Mouse (Mus musculus) bone marrow macrophage, adult 2 months (primary cell): Measurements from ENCODE around the gene Avpr2. TPM values are rescaled to one million over a fixed set of nuclear protein-coding genes. Genes with fewer than 3 reads are reported as not detected.

Experiments used
- H3K27ac ChIP-seq: 2 replicates; pipeline ENCODE4 v1.5.1; 2012; ENCODE audit warnings: low read depth, low read length; ENCODE audit not compliant: insufficient read depth
- H3K4me1 ChIP-seq: 2 replicates; pipeline ENCODE4 v1.6.1; 2012; ENCODE audit warnings: low read length; ENCODE audit not compliant: control insufficient read depth, insufficient read depth
- H3K4me3 ChIP-seq: 2 replicates; pipeline ENCODE4 v1.5.1; 2012; ENCODE audit warnings: mild to moderate bottlenecking, low read length, moderate library complexity; ENCODE audit not compliant: insufficient read depth
- CTCF ChIP-seq: IDR thresholded peaks from 2 replicates; pipeline ENCODE4 v1.5.1; 2012; ENCODE audit warnings: low read depth, mild to moderate bottlenecking, low read length, moderate library complexity
- POLR2A ChIP-seq: IDR thresholded peaks from 2 replicates; pipeline ENCODE4 v1.6.1; 2012; ENCODE audit warnings: mild to moderate bottlenecking, low read depth, low read length, borderline replicate concordance
- polyA plus RNA-seq: library from polyadenylated mRNA; stranded (reverse); fragments of >200 nt; gene quantifications from 2 replicates; pipeline ENCODE4 v1.2.4, GENCODE M21; 2012; ENCODE audit not compliant: missing spikeins, insufficient read depth, insufficient read length

Avpr2 gene
- polyA plus RNA-seq, 1 experiment: not detected

GRCm38 (mm10) chrX:73941860-73942259 lies 50.0 kb downstream of the Avpr2 start:
- TF ChIP-seq POLR2A: no peak
- TF ChIP-seq CTCF: no peak
- Histone ChIP-seq H3K4me1 (peaks cover 8% of the 10 kb centered on the region), H3K4me3 (no peak overlapping the region), H3K27ac (no peak overlapping the region)

DNA sequence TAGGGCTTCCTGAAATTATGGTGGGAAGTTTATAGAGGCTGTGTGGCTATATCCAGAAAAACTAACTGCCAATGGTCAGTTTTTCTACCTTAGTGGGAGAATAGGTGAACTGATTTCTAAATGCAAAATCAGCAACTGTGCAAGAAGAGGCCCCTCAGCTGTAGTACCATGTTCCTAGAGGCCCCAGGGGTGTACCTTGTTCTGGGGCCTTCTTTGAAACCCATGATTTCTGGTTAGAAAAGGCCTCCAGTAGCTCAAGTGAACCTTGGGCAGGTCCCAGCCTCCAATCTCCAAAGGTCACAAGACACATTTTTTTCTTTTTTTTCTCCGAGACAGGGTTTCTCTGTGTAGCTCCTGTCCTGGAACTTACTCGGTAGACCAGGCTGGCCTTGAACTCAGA lies 50.4 kb downstream of the Avpr2 start:
- TF ChIP-seq CTCF: no peak
- no peak for TF ChIP-seq POLR2A
- H3K4me3 ChIP-seq: no peak overlapping the region
- peaks cover 8% of the 10 kb centered on the region for H3K4me1 ChIP-seq
- H3K27ac ChIP-seq: no peak overlapping the region

Other genes with a start within 250 kb of the Avpr2 start
- gene Pnck, start 232.0 kb upstream of the Avpr2 start, polyA plus RNA-seq: not detected in 2 replicates
- gene Slc6a8, start 219.0 kb upstream of the Avpr2 start, polyA plus RNA-seq: 39.8 and 41.2 TPM in 2 replicates
- gene Bcap31, start 175.9 kb upstream of the Avpr2 start, polyA plus RNA-seq: 211 and 212 TPM in 2 replicates
- gene Abcd1, start 175.5 kb upstream of the Avpr2 start, polyA plus RNA-seq: 79.6 and 89.1 TPM in 2 replicates
- 4.3 and 4.7 TPM in 2 replicates for gene Plxnb3, start 135.0 kb upstream of the Avpr2 start, polyA plus RNA-seq
- gene Srpk3, start 117.7 kb upstream of the Avpr2 start, polyA plus RNA-seq: 1.2 and 1.5 TPM in 2 replicates
- gene Idh3g, start 105.2 kb upstream of the Avpr2 start, polyA plus RNA-seq: 123 and 136 TPM in 2 replicates
- gene Ssr4, start 105.1 kb upstream of the Avpr2 start, polyA plus RNA-seq: 213 and 220 TPM in 2 replicates
- not detected in 2 replicates for gene Pdzd4, start 67.1 kb upstream of the Avpr2 start, polyA plus RNA-seq
- 32.0 and 36.6 TPM in 2 replicates for gene L1cam, start 4.0 kb downstream of the Avpr2 start, polyA plus RNA-seq
- 102 and 106 TPM in 2 replicates for gene Arhgap4, start 29.8 kb downstream of the Avpr2 start, polyA plus RNA-seq
- 29.6 and 34.5 TPM in 2 replicates for gene Naa10, start 29.8 kb downstream of the Avpr2 start, polyA plus RNA-seq
- 162 and 175 TPM in 2 replicates for gene Renbp, start 38.7 kb downstream of the Avpr2 start, polyA plus RNA-seq
- gene Hcfc1, start 74.3 kb downstream of the Avpr2 start, polyA plus RNA-seq: 37.1 and 39.9 TPM in 2 replicates
- 66.7 and 69.6 TPM in 2 replicates for gene Irak1, start 131.8 kb downstream of the Avpr2 start, polyA plus RNA-seq
- not detected in 2 replicates for gene Opn1mw, start 235.4 kb downstream of the Avpr2 start, polyA plus RNA-seq
- 26.2 and 27.3 TPM in 2 replicates for gene Mecp2, start 243.3 kb downstream of the Avpr2 start, polyA plus RNA-seq